Mouse (Mus musculus): ENCODE results near the gene Cdk14.

DNA sequence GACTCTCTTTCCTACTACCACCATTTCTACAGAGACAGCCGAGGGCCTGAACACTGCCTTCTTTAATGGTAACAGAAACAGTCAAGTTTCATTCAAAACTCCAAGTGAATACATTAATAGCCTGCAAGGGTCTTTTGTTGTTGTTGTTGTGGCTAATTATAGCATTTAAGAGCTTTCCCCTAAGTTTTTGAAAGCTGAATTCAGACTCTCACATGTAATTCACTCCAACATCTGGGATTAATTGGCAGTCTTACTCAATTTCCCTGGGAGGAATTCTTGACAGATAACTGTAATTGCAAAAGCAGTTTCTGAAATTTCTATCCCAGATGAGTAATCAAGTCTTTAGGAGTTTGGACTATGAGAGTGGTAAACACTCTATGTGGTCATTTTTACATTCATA, 245.0 kb downstream of the Cdk14 start:
- no peak for TF ChIP-seq CTCF (IDR thresholded peaks at IDR 0.05; ENCODE audit: extremely low read depth, insufficient read depth, insufficient read length, insufficient replicate concordance)
- TF ChIP-seq POLR2A (IDR thresholded peaks at IDR 0.05; ENCODE audit: low read depth, low read length) = no peak

Measured in spleen, adult 2 months (tissue).